Mouse (Mus musculus) forebrain, embryonic 16.5 days (tissue): ENCODE results near the gene Ogg1. TPM values are rescaled to one million over a fixed set of nuclear protein-coding genes. Genes with fewer than 3 reads are reported as not detected.

Source experiments
- ATAC-seq: fragments of 200-750 bp; cut with Nextera tagmentation; 2 replicates; pipeline ENCODE4 v1.8.0; 2017; ENCODE audit warnings: mild to moderate bottlenecking, moderate library complexity
- H3K27ac ChIP-seq: fragments of 300-500 bp; sonication (generic); 2 replicates; pipeline ENCODE4 v1.5.1; 2014; ENCODE audit warnings: low read length, control low read depth
- H3K27me3 ChIP-seq: fragments of 300-500 bp; sonication (generic); replicated peaks from 2 replicates; pipeline ENCODE4 v1.6.1; 2014; ENCODE audit warnings: low read length; ENCODE audit not compliant: control insufficient read depth, insufficient read depth
- H3K36me3 ChIP-seq: fragments of 300-500 bp; sonication (generic); 2 replicates; pipeline ENCODE4 v1.6.1; 2014; ENCODE audit not compliant: control insufficient read depth, insufficient read depth
- H3K4me1 ChIP-seq: fragments of 300-500 bp; sonication (generic); replicated peaks from 2 replicates; pipeline ENCODE4 v1.6.1; 2014; ENCODE audit warnings: low read length; ENCODE audit not compliant: control insufficient read depth, insufficient read depth
- H3K4me2 ChIP-seq: fragments of 300-500 bp; sonication (generic); 2 replicates; pipeline ENCODE4 v1.6.1; 2014; ENCODE audit warnings: mild to moderate bottlenecking, low read length, control low read depth
- H3K4me3 ChIP-seq: fragments of 300-500 bp; sonication (generic); replicated peaks from 2 replicates; pipeline ENCODE4 v1.5.1; 2014; ENCODE audit warnings: mild to moderate bottlenecking, low read length, control low read depth
- H3K9ac ChIP-seq: fragments of 300-500 bp; sonication (generic); replicated peaks from 2 replicates; pipeline ENCODE4 v1.6.1; 2014; ENCODE audit warnings: low read depth, low read length, control low read depth
- H3K9me3 ChIP-seq: fragments of 300-500 bp; sonication (generic); 2 replicates; pipeline ENCODE4 v1.6.1; 2016; ENCODE audit warnings: low read length; ENCODE audit not compliant: control insufficient read depth
- WGBS: fragments of 180-500 bp; shearing (Covaris S2); extraction: QIAGEN DNeasy Blood & Tissue Kit; methylation state at CpG from one replicate; pipeline ENCODE4 v1.1.7; 2014; 5-methylcytosine and 5-hydroxymethylcytosine counted together
- polyA plus RNA-seq: library from polyadenylated mRNA; unstranded; fragments of >200 nt; fragmentation: Nextera tagmentation; extraction: Ambion mirVana; gene quantifications from 2 replicates; pipeline ENCODE4 v1.2.1, GENCODE M21; 2015

Gene Ogg1
- polyA plus RNA-seq, 1 experiment from 2014 or later = 11.9 TPM

DNA sequence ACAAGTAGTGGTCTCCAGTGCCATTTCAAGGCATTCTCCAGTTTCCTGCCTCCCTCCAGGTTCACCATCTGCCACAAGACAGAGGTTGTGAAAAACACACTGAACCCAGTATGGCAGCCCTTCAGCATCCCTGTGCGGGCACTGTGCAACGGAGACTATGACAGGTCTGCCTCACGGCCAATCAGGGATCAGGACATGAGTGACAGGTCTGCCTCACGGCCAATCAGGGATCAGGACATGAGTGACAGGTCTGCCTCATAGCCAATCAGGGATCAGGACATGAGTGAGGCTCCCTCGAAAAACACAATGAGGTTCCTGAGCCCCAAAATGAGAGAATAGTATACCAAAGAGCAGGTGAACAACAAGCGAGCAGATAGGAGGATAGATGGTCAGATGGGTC, 36.4 kb upstream of the Ogg1 start:
- H3K27ac ChIP-seq = no peak overlapping the region
- H3K4me1 ChIP-seq = no peaks in the 10 kb centered on the region
- no peak overlapping the region for H3K9ac ChIP-seq
- H3K4me2 ChIP-seq = no peak overlapping the region
- 70% methylated on average over 6 of the region's 6 CpGs for WGBS
- H3K36me3 ChIP-seq = no peaks in the 10 kb centered on the region
- ATAC-seq = no peak
- H3K9me3 ChIP-seq = no peaks in the 10 kb centered on the region
- H3K27me3 ChIP-seq = no peaks in the 10 kb centered on the region
- H3K4me3 ChIP-seq = no peak overlapping the region

DNA sequence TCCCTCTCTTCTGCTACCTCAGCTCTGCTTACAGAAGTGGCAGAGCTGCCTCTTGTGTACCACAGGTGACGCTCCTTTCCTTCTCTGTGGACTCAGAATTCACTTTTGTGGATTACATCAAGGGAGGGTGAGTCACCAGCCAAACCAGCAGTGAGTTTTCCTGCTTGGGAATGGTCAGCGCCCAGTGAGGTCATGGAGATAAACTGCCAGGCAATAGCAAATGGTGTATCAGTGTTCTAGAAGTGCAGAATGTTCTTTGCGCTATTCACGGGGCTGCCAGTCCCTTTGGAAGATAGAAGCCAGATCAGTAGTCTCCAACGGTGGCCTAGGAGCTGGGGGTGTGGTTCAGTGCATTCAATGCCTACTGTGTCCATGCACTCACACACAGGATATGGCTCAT, 33.8 kb upstream of the Ogg1 start:
- no peak overlapping the region for H3K27ac ChIP-seq
- no peak overlapping the region for H3K4me3 ChIP-seq
- WGBS = 79% methylated on average over 5 of the region's 5 CpGs
- no peak overlapping the region for H3K9ac ChIP-seq
- no peaks in the 10 kb centered on the region for H3K4me1 ChIP-seq
- H3K9me3 ChIP-seq = no peaks in the 10 kb centered on the region
- no peaks in the 10 kb centered on the region for H3K27me3 ChIP-seq
- no peak overlapping the region for H3K4me2 ChIP-seq
- ATAC-seq = no peak
- H3K36me3 ChIP-seq = no peaks in the 10 kb centered on the region

- H3K9ac ChIP-seq = no peak overlapping the region
- H3K4me2 ChIP-seq = no peak overlapping the region
- no peak overlapping the region for H3K27ac ChIP-seq
- H3K4me1 ChIP-seq = no peaks in the 10 kb centered on the region
- H3K4me3 ChIP-seq = no peak overlapping the region
- WGBS = 88% methylated on average over 2 of the region's 2 CpGs
- ATAC-seq = no peak
- no peaks in the 10 kb centered on the region for H3K27me3 ChIP-seq
- H3K36me3 ChIP-seq = no peaks in the 10 kb centered on the region
- H3K9me3 ChIP-seq = no peaks in the 10 kb centered on the region
Measured at GRCm38 (mm10) chr6:113296046-113296445, 30.7 kb upstream of the Ogg1 start.

GRCm38 (mm10) chr6:113296639-113297038, 30.1 kb upstream of the Ogg1 start:
- H3K4me1 ChIP-seq = no peaks in the 10 kb centered on the region
- no peaks in the 10 kb centered on the region for H3K9me3 ChIP-seq
- H3K27me3 ChIP-seq = no peaks in the 10 kb centered on the region
- no peak overlapping the region for H3K27ac ChIP-seq
- no peak for ATAC-seq
- no peak overlapping the region for H3K9ac ChIP-seq
- WGBS = 70% methylated on average over 4 of the region's 4 CpGs
- H3K4me3 ChIP-seq = no peak overlapping the region
- no peaks in the 10 kb centered on the region for H3K36me3 ChIP-seq
- no peak overlapping the region for H3K4me2 ChIP-seq

- H3K9ac ChIP-seq = no peak overlapping the region
- H3K27ac ChIP-seq = no peak overlapping the region
- H3K4me2 ChIP-seq = no peak overlapping the region
- peaks cover 5% of the 10 kb centered on the region; the same call in 1 of the 2 replicates for H3K4me1 ChIP-seq
- no peaks in the 10 kb centered on the region for H3K36me3 ChIP-seq
- H3K9me3 ChIP-seq = no peaks in the 10 kb centered on the region
- no peak for ATAC-seq
- 82% methylated on average over 5 of the region's 5 CpGs for WGBS
- no peaks in the 10 kb centered on the region for H3K27me3 ChIP-seq
- no peak overlapping the region for H3K4me3 ChIP-seq
Measured at GRCm38 (mm10) chr6:113301350-113301749, 25.4 kb upstream of the Ogg1 start.

- Histone ChIP-seq H3K4me1 (peaks cover 5% of the 10 kb centered on the region; the same call in 1 of the 2 replicates), H3K27me3 (no peaks in the 10 kb centered on the region), H3K9ac (no peak overlapping the region), H3K36me3 (no peaks in the 10 kb centered on the region), H3K27ac (no peak overlapping the region), H3K4me2 (no peak overlapping the region), H3K4me3 (no peak overlapping the region), H3K9me3 (no peaks in the 10 kb centered on the region)
- ATAC-seq = no peak
- WGBS = 23% methylated on average over 3 of the region's 3 CpGs
Measured at GRCm38 (mm10) chr6:113302258-113302657, 24.5 kb upstream of the Ogg1 start.

- Histone ChIP-seq H3K4me3 (peak overlapping the region; percentile 88), H3K9me3 (no peaks in the 10 kb centered on the region), H3K4me1 (peaks cover 21% of the 10 kb centered on the region), H3K4me2 (peak overlapping the region; percentile 87), H3K36me3 (no peaks in the 10 kb centered on the region), H3K9ac (peak overlapping the region; percentile 84), H3K27me3 (no peaks in the 10 kb centered on the region), H3K27ac (peak overlapping the region; percentile 97)
- WGBS = under 1% methylated on average over 47 of the region's 50 CpGs
- peak; percentile 97 for ATAC-seq
Measured at GRCm38 (mm10) chr6:113306322-113306985, 20.3 kb upstream of the Ogg1 start.

GRCm38 (mm10) chr6:113306986-113307349, 19.8 kb upstream of the Ogg1 start, which contains the start of gene Brpf1:
Gene Brpf1 (plus strand): TSS chr6:113307137.
- peak within 1 kb of the TSS; percentile 97 for H3K27ac ChIP-seq
- H3K4me3 ChIP-seq = peak within 1 kb of the TSS; percentile 88
- peak within 1 kb of the TSS; percentile 84 for H3K9ac ChIP-seq
- peak; percentile 64 for ATAC-seq
- WGBS = under 1% methylated on average over 32 of the region's 32 CpGs
- H3K27me3 ChIP-seq = no peaks in the 10 kb centered on the region
- no peaks in the 10 kb centered on the region for H3K36me3 ChIP-seq
- H3K9me3 ChIP-seq = no peaks in the 10 kb centered on the region
- H3K4me2 ChIP-seq = peak within 1 kb of the TSS; percentile 87
- H3K4me1 ChIP-seq = peaks cover 21% of the 10 kb centered on the region

DNA sequence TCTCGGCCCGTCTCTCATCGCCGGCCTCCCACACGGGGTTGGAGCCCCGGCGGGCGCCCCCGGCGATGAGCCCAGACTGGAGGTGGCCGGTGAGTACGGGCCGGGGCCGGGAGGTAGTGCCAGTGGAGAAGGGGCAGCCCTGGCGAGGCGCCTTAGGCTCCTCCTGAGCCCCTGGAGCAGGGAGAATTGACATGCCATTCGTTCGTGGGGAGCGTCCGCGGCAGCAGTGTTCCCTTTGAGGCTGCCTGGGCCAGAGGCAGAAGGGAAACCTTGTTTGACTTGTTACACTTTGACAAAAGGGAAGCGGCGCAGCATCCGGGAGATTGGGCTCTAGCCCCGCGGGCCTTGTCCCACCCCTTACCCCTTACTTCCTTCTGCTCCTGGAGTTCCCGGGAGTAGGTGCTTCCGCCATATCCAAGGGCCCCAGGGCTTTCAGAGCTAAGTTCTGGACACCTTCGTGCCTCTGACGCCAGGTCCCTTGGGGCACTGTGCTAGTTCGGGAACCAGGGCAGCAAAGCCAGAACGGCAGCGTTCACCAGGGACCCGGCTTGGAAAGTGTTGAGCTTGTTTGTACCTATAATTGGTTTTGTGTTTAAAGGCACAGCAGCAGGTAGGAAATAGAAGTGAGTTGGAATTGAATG, 19.2 kb upstream of the Ogg1 start:
- WGBS = under 1% methylated on average over 33 of the region's 34 CpGs
- H3K9me3 ChIP-seq = no peaks in the 10 kb centered on the region
- peaks cover 21% of the 10 kb centered on the region for H3K4me1 ChIP-seq
- H3K36me3 ChIP-seq = peaks cover 3% of the 10 kb centered on the region; the same call in 1 of the 2 replicates
- H3K27me3 ChIP-seq = no peaks in the 10 kb centered on the region
- peak overlapping the region; percentile 88 for H3K4me3 ChIP-seq
- no peak for ATAC-seq
- peak overlapping the region; percentile 97 for H3K27ac ChIP-seq
- peak overlapping the region; percentile 87 for H3K4me2 ChIP-seq
- peak overlapping the region; percentile 84 for H3K9ac ChIP-seq
